Mouse (Mus musculus): ENCODE measurements around the gene Csf1. TPM values are rescaled to one million over a fixed set of nuclear protein-coding genes. Genes with fewer than 3 reads are reported as not detected.

Gene Csf1
- 5.7 and 6.2 TPM in 2 replicates for total RNA-seq (2017)

GRCm38 (mm10) chr3:107759929-107760581, at the start of gene Csf1:
Csf1 (minus strand) TSS chr3:107760469.
- peak; percentile 77 to 79 for ATAC-seq (replicated peaks in 1 of 2; ENCODE audit: insufficient read depth in 1 of 2, low FRiP score in 2 of 2, low TSS enrichment in 1 of 2, low read depth in 1 of 2, poor library complexity in 2 of 2, severe bottlenecking in 2 of 2)

GRCm38 (mm10) chr3:107808013-107808750, 47.9 kb upstream of the Csf1 start:
- ATAC-seq (replicated peaks in 1 of 2; ENCODE audit: insufficient read depth in 1 of 2, low FRiP score in 2 of 2, low TSS enrichment in 1 of 2, low read depth in 1 of 2, poor library complexity in 2 of 2, severe bottlenecking in 2 of 2), result no peak

GRCm38 (mm10) chr3:107807386-107807974, 47.2 kb upstream of the Csf1 start:
- no peak for ATAC-seq (replicated peaks in 1 of 2; ENCODE audit: insufficient read depth in 1 of 2, low FRiP score in 2 of 2, low TSS enrichment in 1 of 2, low read depth in 1 of 2, poor library complexity in 2 of 2, severe bottlenecking in 2 of 2)

- no peak for ATAC-seq (replicated peaks in 1 of 2; ENCODE audit: insufficient read depth in 1 of 2, low FRiP score in 2 of 2, low TSS enrichment in 1 of 2, low read depth in 1 of 2, poor library complexity in 2 of 2, severe bottlenecking in 2 of 2)
These were observed 46.6 kb upstream of the Csf1 start for GRCm38 (mm10) chr3:107806916-107807315.

- ATAC-seq (replicated peaks in 1 of 2; ENCODE audit: insufficient read depth in 1 of 2, low FRiP score in 2 of 2, low TSS enrichment in 1 of 2, low read depth in 1 of 2, poor library complexity in 2 of 2, severe bottlenecking in 2 of 2), result no peak
These were observed 44.5 kb upstream of the Csf1 start for GRCm38 (mm10) chr3:107804799-107805198.

GRCm38 (mm10) chr3:107802185-107802946, 42.1 kb upstream of the Csf1 start:
- ATAC-seq (replicated peaks in 1 of 2; ENCODE audit: insufficient read depth in 1 of 2, low FRiP score in 2 of 2, low TSS enrichment in 1 of 2, low read depth in 1 of 2, poor library complexity in 2 of 2, severe bottlenecking in 2 of 2), result no peak

- no peak for ATAC-seq (replicated peaks in 1 of 2; ENCODE audit: insufficient read depth in 1 of 2, low FRiP score in 2 of 2, low TSS enrichment in 1 of 2, low read depth in 1 of 2, poor library complexity in 2 of 2, severe bottlenecking in 2 of 2)
These were observed 38.7 kb upstream of the Csf1 start for GRCm38 (mm10) chr3:107798946-107799345.

GRCm38 (mm10) chr3:107796191-107796983, 36.1 kb upstream of the Csf1 start:
- no peak for ATAC-seq (replicated peaks in 1 of 2; ENCODE audit: insufficient read depth in 1 of 2, low FRiP score in 2 of 2, low TSS enrichment in 1 of 2, low read depth in 1 of 2, poor library complexity in 2 of 2, severe bottlenecking in 2 of 2)

- no peak for ATAC-seq (replicated peaks in 1 of 2; ENCODE audit: insufficient read depth in 1 of 2, low FRiP score in 2 of 2, low TSS enrichment in 1 of 2, low read depth in 1 of 2, poor library complexity in 2 of 2, severe bottlenecking in 2 of 2)
These were observed 34.6 kb upstream of the Csf1 start for GRCm38 (mm10) chr3:107794890-107795289.

- no peak for ATAC-seq (replicated peaks in 1 of 2; ENCODE audit: insufficient read depth in 1 of 2, low FRiP score in 2 of 2, low TSS enrichment in 1 of 2, low read depth in 1 of 2, poor library complexity in 2 of 2, severe bottlenecking in 2 of 2)
These were observed 33.3 kb upstream of the Csf1 start for GRCm38 (mm10) chr3:107793300-107794201.

GRCm38 (mm10) chr3:107792736-107793135, 32.5 kb upstream of the Csf1 start:
- no peak for ATAC-seq (replicated peaks in 1 of 2; ENCODE audit: insufficient read depth in 1 of 2, low FRiP score in 2 of 2, low TSS enrichment in 1 of 2, low read depth in 1 of 2, poor library complexity in 2 of 2, severe bottlenecking in 2 of 2)

GRCm38 (mm10) chr3:107790766-107791303, 30.6 kb upstream of the Csf1 start:
- peak in 1 of 2 experiments; percentile 18; a peak in 1 of 4 replicates for ATAC-seq (replicated peaks in 1 of 2; ENCODE audit: insufficient read depth in 1 of 2, low FRiP score in 2 of 2, low TSS enrichment in 1 of 2, low read depth in 1 of 2, poor library complexity in 2 of 2, severe bottlenecking in 2 of 2)

GRCm38 (mm10) chr3:107790227-107790626, 30.0 kb upstream of the Csf1 start:
- no peak for ATAC-seq (replicated peaks in 1 of 2; ENCODE audit: insufficient read depth in 1 of 2, low FRiP score in 2 of 2, low TSS enrichment in 1 of 2, low read depth in 1 of 2, poor library complexity in 2 of 2, severe bottlenecking in 2 of 2)

- ATAC-seq (replicated peaks in 1 of 2; ENCODE audit: insufficient read depth in 1 of 2, low FRiP score in 2 of 2, low TSS enrichment in 1 of 2, low read depth in 1 of 2, poor library complexity in 2 of 2, severe bottlenecking in 2 of 2), result no peak
These were observed 28.6 kb upstream of the Csf1 start for GRCm38 (mm10) chr3:107788885-107789284.

- ATAC-seq (replicated peaks in 1 of 2; ENCODE audit: insufficient read depth in 1 of 2, low FRiP score in 2 of 2, low TSS enrichment in 1 of 2, low read depth in 1 of 2, poor library complexity in 2 of 2, severe bottlenecking in 2 of 2), result no peak; a peak in 1 of 4 replicates
These were observed 27.6 kb upstream of the Csf1 start for GRCm38 (mm10) chr3:107787613-107788501.

Data from hematopoietic stem cell, adult 5-6 weeks (primary cell).